Mouse (Mus musculus) ZHBTc4 (cell line): ENCODE measurements around the gene Rspry1.

Source experiments
- DNase-seq: peaks from one replicate; pipeline ENCODE4 v3.0.0-alpha.2; 2011; ENCODE audit warnings: low read depth, low spot score

Gene Rspry1

DNA sequence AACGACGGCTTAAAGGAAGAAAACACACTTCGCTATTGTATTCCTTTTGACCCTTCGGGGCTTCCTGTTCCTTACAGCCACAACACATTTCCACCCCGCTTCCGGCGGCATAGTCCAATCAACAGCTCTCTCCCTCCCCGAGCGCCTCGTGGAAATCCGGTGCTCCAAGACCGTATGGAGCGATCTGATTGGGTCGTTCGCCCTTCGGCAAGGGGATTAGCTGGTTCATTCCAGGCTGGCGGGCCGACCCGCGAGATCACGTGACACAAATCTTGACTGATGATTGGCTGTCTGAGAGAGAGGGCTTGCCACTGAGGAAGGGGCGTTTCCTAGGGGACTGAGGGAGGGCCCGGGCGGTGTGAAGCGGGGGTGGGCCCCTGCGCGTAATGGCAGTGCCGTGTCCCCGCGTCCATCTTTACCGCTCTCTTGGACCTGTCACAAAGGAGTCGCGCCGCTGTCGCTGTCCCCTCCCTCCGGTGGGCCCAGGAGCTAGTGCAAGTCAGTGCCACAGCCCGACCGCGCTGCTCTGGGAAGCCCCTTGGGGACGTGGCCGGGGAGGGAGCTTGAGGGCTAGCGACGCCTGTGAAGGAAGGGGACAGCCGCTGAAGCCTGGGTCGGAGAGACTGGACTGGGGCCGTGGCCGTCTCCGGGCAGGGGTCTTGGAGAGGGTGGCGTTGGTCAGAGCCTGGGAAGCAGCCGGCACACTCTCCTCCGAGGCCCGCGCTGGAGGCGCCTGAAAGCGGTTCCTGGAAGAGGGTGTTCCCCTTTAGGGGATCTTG, at the start of gene Rspry1, which contains the start of gene Fam192a:
Gene Rspry1 (plus strand): TSS at position 331 of the 779 bp plus-strand sequence.
Gene Fam192a (minus strand): TSS at position 391 of the 779 bp plus-strand sequence.
- peak; percentile 100 for DNase-seq

DNA sequence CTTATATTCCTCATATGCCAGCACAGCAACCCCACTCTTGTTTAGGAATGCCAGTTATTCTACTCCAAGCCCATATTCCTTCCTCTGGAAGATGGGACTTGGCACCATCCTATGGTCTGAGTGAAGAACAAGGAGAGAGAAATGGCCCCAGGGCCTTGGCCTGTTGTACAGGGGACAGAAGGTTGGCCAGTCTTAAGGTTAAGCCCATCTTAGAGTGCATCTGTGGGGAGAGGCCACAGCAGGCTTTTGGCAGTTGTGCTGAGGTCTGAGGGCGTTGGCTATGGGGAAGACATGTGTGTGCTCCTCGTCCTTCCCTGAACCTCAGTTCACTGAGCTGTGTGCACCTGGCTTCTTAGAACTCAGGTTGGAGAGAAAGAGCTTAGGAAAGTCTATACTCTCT, 49.0 kb upstream of the Rspry1 start:
- no peak for DNase-seq

DNA sequence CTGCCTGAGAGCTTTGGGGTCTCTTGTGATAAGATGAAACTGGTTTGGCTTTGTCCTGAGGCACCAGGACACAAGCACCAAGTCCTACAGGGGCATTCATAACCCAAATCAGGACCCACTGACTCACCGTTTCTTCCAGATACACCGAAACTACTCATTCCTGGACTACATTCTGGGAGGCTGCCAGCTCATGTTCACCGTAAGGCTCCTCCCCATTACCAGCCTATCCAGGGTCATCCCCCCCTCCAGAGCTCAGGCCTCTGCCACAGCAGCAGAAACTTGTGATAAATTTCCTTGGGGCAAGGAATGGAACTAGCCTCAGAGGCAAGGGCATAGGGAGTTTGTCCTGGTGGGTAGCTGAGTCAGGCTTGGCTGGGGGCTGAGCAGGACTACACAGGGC, 44.5 kb upstream of the Rspry1 start:
- DNase-seq = no peak

DNA sequence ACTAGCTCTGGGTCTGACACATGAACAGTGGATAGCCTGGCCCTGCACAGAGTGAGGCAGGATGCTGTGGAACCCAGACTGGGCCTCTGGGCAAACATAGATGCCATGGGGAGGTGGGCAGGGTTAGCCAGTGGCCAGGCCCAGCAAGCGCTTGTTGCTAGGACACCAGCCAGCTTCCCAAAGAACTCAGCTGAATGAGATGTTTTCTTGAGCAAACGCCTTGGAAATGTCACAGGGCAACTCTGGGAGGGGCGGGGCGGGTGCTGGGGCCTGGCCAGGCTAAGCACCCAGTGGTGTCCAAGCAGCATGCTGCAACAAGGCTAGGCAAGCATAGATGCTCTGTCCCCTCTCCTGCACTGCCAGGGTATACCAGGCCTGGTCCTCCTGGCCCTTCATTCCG, 40.5 kb upstream of the Rspry1 start:
- DNase-seq = no peak

DNA sequence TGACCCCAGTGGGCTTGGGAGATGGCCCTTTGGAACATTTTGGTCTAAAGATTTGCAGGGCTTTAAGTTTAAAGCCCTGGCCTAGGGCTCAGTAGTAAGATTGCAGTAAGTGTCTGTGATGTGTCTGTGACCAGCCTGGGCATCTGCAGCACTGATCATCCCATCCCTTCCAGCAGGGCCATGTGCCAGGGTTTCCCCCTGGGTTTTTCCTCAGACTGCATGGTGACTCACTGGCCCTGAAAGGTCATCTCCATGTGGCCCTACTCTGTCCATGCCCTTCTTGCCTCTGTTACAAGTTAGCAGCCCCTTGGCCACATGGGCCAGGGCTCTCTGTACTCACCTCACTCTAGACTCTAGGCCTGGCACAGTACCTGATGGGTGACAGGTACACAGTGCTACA, 37.3 kb upstream of the Rspry1 start:
- DNase-seq = no peak

DNA sequence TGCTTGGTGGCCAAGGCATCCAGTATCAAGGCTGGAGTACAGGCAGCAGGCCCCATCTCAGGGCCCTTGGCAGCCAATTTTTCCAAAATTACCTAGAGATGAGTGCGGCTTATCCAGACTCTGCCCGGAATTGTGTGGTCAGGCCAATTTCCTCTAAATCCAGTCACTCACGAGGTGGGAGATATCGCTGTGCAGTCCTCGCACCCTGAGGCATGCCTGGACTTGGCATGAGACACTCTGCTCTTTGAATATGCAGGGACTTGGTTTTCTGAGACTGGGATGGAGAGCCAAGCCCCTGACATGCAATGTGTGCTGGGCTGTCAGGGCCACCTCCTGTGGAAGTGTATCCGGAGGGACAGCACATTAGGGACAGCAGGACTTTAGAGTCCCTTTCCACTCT, 35.7 kb upstream of the Rspry1 start:
- DNase-seq = no peak

DNA sequence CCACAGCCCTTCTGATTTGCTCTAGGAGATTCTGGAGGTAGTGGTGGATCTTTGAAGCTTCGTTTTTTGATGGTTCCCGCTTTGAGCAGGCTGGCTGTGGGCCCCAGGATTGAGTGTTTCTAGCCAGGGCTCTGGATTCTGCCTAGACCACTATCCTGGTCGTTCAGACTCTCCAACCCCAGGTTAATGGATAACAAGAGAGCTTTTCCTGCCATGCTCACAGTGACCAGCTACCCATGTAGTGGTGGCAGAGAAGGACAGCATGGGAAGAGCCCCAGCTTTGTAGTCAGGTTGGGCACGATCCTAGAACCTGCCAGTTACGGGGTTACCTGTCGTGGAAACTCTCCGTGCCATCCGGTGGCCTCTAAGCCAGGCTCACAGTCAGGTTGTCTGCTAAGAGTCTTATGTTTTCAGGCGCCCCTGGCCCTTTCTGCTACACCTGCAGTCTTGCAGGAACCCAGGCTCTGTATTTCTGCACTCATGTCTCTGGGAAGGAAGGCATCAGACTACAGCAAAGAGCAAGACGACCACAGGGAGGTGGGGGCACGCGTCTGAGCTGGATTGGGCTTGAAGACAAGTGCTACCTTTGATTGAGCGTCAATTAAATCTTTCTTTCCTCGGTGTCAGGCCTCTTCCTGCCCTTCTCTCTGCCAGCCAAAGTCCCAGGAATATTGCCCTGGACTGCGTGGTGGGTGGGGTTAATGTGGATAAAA, 35.1 kb upstream of the Rspry1 start:
- no peak for DNase-seq

DNA sequence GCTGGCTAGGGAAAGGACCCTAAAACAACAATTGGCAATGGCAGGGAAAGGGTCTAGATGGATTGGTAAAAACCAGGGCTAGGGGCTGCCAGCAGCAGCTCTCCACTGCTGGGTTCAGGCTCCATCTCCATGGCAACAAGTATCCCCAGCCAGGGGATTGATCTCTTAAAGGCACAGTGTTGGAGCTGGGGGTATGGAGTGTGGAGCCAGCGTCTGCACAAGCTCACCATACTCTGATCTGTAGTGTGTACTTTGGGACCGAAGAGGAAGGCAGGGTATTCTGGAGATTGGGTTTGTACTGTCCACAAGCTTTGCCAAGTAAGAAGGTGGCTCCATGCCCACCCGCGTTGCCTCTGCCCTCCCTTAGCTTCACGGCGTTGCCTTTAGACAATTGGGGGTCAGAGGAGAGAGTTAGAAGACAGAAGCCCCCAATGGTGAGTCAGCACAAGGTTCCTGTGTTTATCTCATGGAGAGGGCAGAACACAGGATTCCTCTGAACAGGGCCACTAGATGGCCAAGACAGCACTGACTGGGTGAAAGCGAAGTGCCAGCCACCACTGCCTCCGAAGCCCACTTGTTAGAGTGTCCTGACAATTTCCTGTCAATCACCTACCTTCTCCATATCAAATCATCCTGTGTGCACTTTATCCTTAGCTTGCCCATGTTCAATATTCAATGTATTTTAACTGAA, 34.4 kb upstream of the Rspry1 start:
- no peak for DNase-seq

DNA sequence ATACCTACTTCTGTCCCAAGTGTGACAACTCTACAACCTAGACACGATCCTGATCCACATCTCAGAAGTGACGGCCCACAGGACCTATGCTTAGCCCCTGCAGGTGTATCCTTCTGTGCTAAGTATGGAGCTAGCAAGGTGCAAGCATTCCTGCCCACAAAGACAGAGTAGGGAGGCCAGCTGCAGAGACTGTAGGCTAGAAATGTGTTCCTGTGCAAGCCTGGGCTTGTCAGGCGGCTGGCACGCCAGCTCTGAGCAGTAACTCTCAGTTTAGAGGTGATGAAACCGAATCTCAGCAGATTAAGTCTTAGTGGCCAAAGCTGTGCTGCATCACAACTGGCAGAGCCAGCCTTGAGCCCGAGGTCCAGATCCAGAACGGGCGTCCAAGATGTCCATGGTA, 33.6 kb upstream of the Rspry1 start:
- no peak for DNase-seq

DNA sequence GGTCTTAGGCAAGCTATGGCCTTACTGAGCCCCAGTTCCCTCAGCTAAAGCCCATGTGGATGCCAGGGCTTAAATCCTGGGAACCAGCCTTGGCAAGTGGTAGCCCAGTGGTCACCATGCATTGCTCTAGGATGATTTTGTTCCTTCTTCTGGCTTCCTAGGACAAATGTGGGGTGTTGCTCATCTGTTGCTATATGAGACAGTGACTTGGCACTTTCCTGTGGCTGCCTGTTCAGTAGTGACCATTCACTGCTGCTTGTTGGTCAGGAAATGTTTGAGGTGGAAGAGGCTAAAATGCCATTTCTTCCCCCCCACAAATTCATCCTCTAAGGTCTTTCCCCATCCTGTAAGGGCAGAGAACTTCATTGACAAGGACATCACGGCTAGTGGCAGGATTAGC, 32.3 kb upstream of the Rspry1 start:
- DNase-seq = no peak

DNA sequence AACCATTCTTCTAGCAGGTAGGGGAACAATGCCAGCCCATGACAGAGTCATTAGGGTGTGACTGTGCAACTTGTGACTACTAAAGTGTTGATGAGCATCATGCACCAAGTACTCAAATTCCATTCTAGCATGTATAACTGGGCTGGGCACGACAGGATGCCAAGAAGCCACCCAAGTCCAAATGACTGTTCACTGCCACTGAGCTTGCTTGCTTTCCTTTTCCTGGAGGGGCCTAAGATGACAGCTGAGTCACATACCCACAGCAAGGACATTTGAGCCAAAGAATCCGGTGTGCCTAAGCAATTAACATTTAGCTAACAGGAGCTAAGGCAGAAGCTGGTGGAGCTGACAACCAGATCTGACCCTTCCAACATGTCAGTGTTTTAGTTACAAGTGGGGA, 29.8 kb upstream of the Rspry1 start:
- DNase-seq = no peak

DNA sequence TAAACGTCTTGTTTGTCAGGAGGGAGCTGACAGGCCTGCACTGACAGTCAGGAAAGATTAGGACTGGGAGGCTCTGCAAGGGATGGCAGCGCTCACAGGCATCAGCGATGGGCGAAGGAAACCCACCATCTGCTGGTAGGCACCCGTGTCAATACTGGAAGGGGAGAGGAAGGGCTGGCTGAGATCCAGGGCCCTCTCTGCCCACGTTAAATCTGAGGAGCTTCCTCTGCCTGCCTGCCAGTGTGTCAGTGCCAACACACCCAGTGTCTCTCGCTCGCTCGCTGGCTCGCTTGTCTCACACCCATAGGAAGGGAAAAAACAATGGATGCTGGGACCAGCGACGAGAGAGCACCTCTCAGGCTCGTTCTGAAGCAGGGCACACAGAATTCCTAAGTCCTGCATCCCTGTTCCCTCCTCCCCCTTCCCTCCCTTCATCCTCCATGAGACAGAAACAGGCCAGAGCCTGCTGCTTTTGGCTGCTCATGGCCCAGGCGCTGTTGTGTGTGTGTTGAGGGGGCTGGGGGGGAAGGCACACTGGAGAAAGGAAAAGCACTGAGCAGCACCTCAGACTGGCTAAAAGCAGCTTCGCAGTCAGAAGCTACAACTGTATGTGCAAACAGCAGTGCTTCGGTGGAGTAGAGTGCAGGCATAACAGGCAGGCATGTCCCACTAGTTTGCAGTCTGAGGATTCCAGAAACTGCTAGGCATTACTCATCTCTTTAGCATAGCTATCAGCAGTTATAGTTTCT, 27.4 kb upstream of the Rspry1 start:
- DNase-seq = no peak

DNA sequence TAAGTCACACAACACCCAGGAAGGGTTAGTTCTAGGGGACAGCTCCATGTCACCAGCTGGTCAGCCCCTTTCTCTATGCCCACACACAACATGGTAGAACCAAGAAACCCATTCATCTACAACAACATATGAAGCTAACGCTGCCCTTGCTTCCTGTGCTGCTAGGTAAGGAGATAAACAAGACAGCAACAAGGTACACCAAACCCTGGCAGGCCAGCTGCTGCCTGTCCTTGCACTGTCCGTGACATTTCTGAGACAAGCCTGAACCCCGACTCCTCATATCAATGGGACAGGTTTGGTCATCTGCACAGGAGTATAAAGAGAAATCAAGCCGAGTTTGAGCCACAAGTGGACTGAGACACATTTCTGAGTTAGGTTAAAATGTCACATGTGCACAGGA, 26.6 kb upstream of the Rspry1 start:
- DNase-seq = no peak

DNA sequence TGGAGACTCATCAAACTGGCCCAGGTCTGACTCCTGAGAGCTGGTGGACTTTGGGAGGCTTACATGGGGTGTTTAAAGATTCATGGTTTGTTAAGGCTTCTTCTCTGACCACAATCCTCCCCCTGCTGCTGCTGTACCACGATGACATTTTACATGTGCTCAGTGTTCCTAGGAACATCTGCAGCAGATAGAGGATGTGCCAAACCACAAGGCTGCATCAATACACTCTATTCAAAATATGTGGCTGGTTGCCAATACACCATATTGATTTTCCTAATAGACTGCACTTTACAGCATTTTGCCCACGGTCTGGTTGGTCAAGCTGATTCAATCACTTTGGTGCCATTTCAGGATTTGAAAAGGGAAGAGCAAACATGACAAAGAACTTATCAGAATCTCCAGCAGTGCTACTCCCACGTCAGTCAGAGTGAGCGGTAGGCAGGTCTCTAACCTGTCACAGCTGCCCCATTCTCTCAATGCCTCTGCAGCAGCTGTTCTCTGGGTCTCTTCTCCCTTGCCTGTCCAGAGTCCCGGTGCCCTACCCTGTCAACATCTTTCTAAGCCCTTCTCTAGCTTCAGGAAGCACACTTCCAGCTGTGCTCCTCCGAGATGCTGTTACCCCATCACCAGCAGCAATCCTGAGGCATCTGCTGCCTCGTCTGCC, 19.8 kb upstream of the Rspry1 start:
- DNase-seq = no peak

DNA sequence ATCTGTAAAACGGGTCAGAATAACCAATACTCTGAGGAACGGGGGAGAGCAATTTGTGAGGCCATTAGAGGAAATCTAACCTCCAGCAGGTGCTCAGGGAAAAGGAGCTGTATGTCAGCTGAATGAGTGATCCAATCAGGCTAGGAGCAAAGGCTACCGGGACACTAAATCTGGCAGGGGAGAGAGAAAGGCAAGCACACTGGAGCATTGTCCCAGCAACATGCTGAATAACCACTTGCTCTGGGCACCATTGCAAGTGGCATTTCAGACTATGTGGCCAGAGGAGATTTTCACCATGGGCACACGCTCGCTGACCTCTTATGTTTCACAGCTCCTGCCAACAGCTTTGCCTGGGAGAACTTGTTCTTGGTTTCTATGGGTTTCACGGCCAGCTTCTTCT, 19.2 kb upstream of the Rspry1 start:
- DNase-seq = no peak

DNA sequence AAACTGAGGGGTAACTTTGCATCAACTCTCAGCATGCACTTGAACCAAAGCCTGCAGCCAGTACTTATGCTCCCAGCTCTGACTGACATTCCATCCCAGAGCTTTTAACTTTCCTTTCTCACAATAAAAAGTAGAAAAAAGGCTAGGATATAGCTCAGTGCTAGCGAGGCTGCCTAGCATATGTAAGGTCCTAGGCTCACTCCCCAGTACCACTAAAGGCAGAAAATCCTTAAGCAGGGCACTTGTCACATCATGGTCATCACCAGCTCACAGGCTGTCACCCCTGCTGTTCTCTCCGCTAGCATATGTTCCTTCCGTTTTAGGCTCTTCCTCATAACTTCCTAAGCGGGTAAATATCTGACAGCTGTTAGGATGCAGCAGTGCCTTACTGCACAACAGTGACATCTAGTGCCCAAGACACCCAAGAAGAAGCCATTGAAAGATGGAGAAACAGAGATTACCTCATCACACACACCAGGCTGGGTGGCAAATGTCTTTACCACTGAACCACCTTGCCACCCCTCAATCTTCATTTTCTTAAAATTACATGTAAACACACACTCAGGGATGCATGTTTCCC, 17.4 kb upstream of the Rspry1 start:
- DNase-seq = no peak

DNA sequence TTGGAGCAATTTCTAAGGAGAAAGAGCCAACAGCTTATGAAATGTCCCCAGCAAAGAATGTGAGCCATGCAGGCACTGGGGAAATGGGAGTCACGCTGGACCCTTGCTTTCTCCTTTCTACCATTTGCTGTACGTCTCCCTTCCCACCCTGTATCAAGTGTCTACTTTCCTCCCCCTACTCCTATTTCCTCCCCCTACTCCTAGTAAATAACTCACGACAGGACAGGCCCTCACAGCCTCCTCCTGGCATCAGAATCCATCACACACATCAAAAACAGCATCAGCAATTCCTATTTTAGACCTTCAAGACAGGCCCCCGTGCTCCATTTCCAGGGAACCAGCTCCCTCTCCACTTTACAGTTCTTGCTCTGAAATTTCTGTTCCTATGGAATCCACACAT, 10.0 kb upstream of the Rspry1 start:
- no peak for DNase-seq

DNA sequence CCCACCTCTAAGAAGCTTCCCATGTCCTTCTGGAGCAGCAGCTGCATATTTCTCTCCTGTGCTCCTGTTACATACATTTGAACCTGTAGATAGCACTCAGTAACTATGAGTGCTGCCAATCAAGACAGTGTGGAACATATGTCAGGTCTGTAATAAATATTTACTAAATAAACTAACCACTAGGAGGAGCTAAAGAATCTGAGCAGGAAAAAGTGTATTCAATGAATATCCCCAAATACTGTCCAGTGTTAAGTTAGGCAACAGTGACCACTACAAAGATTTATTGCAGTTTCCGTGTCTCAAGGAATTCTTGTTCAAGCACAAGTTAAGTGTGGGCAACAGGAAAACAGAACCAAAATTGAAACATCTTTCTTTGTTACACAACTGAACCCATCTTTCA, 7.5 kb upstream of the Rspry1 start:
- no peak for DNase-seq

DNA sequence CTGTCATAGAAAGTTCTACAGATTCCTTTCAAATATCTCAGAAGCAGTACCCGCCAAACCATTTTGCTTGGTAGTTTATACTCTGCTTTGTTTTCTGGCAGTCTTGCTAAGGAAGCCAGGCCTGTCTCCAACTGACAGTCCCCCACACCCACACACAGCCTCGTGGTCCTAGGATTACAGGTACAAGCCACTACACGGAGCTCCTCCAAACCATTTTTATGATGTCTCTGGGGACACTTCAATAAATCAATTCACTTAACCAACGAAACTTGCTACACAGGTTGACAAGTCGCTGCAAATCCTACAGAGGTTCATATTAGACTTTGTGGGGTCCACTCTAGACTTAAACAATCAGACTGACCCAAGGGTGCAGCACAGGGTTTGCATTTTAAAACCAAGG, 1.3 kb upstream of the Rspry1 start:
- DNase-seq = no peak

DNA sequence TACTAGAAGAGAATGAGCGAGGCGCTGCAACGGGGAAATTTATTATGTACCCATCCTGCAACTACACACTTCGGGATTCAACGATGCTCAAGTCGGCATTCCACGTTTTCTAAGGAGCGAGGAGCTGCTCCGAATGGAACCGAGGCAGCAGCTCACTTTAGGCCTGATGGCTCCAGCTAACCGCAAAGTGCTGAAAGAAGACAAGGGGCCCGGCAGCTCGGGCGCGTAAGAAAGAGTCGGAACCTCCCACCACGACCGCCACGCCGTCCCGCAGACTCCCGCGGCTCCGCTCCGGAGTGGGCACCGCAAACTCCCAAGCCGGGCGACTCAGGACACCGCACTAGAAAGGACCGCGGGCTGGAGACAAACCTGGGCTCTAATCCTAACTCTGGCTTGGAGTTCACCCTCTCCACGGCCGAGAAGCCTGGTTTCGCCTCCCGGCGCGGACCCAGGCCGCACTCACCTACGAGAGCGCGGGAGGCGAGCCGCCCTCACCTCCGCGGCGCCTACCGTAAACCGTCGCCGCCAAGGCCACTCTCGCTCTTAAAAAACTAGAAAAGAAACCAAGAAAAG, 617 bp upstream of the Rspry1 start:
- DNase-seq = peak; percentile 61
